Mouse (Mus musculus) forebrain, embryonic 14.5 days (tissue): ENCODE measurements at regions not wholly inside any gene's neighbourhood (a gene's known extent, or its start where the extent isn't known, plus 50 kb on each side); places are given as distances from the start of the nearest gene placed in this dataset.

Experiments
- ATAC-seq: fragments of 200-750 bp; cut with Nextera tagmentation; 2 replicates; pipeline ENCODE4 v1.8.0; 2017; ENCODE audit warnings: mild to moderate bottlenecking, moderate library complexity
- DNase-seq: peaks from one replicate; pipeline ENCODE4 v3.0.0-alpha.2; 2015; ENCODE audit warnings: low spot score
- H3K27ac ChIP-seq: fragments of 300-500 bp; sonication (generic); 2 replicates; pipeline ENCODE4 v1.5.1; 2014; ENCODE audit warnings: low read depth, mild to moderate bottlenecking, control low read depth, low read length, moderate library complexity
- H3K27me3 ChIP-seq: fragments of 300-500 bp; sonication (generic); replicated peaks from 2 replicates; pipeline ENCODE4 v1.6.1; 2014; ENCODE audit warnings: low read length, control low read depth, mixed read lengths; ENCODE audit not compliant: control insufficient read depth, insufficient read depth
- H3K36me3 ChIP-seq: fragments of 300-500 bp; sonication (generic); 2 replicates; pipeline ENCODE4 v1.6.1; 2014; ENCODE audit warnings: low read length, control low read depth; ENCODE audit not compliant: control insufficient read depth, insufficient read depth
- H3K4me1 ChIP-seq: fragments of 300-500 bp; sonication (generic); 2 replicates; pipeline ENCODE4 v1.6.1; 2014; ENCODE audit warnings: antibody characterized with exemption, low read length, control low read depth; ENCODE audit not compliant: control insufficient read depth, insufficient read depth
- H3K4me2 ChIP-seq: fragments of 300-500 bp; sonication (generic); 2 replicates; pipeline ENCODE4 v1.6.1; 2014; ENCODE audit warnings: mild to moderate bottlenecking, control low read depth, low read length
- H3K4me3 ChIP-seq: fragments of 300-500 bp; sonication (generic); 2 replicates; pipeline ENCODE4 v1.5.1; 2014; ENCODE audit warnings: low read depth, low read length, control low read depth
- H3K9ac ChIP-seq: fragments of 300-500 bp; sonication (generic); 2 replicates; pipeline ENCODE4 v1.6.1; 2014; ENCODE audit warnings: mild to moderate bottlenecking, low read length, control low read depth, moderate library complexity
- H3K9me3 ChIP-seq: fragments of 300-500 bp; sonication (generic); replicated peaks from 2 replicates; pipeline ENCODE4 v1.6.1; 2016; ENCODE audit warnings: low read length, control low read depth, mixed read lengths; ENCODE audit not compliant: control insufficient read depth
- WGBS: fragments of 180-500 bp; shearing (Covaris S2); extraction: QIAGEN DNeasy Blood & Tissue Kit; methylation state at CpG from one replicate; pipeline ENCODE4 v1.1.7; 2014; 5-methylcytosine and 5-hydroxymethylcytosine counted together

GRCm38 (mm10) chr11:64800246-64801121 is 178.4 kb upstream of the Elac2 start:
- no peak for DNase-seq
- WGBS = 62% methylated on average over 21 of the region's 21 CpGs
- ATAC-seq = no peak
- Histone ChIP-seq H3K27me3 (no peaks in the 10 kb centered on the region), H3K4me3 (no peak overlapping the region), H3K9me3 (no peaks in the 10 kb centered on the region), H3K36me3 (no peaks in the 10 kb centered on the region), H3K27ac (no peak overlapping the region), H3K4me2 (no peak overlapping the region), H3K9ac (no peak overlapping the region), H3K4me1 (no peaks in the 10 kb centered on the region)

- WGBS = 76% methylated on average over 10 of the region's 10 CpGs
- no peaks in the 10 kb centered on the region for H3K36me3 ChIP-seq
- H3K4me2 ChIP-seq = no peak overlapping the region
- H3K27me3 ChIP-seq = no peaks in the 10 kb centered on the region
- ATAC-seq (no peak), DNase-seq (no peak)
- H3K4me3 ChIP-seq = no peak overlapping the region
- H3K4me1 ChIP-seq = no peaks in the 10 kb centered on the region
- H3K9ac ChIP-seq = no peak overlapping the region
- no peak overlapping the region for H3K27ac ChIP-seq
- H3K9me3 ChIP-seq = no peaks in the 10 kb centered on the region
Measured at GRCm38 (mm10) chr11:64801351-64801750, 177.5 kb upstream of the Elac2 start.

- no peak for DNase-seq
- Histone ChIP-seq H3K27me3 (no peaks in the 10 kb centered on the region), H3K4me3 (no peak overlapping the region), H3K4me2 (no peak overlapping the region), H3K9ac (no peak overlapping the region), H3K36me3 (no peaks in the 10 kb centered on the region), H3K27ac (no peak overlapping the region), H3K4me1 (no peaks in the 10 kb centered on the region), H3K9me3 (no peaks in the 10 kb centered on the region)
- WGBS = 73% methylated on average over 3 of the region's 3 CpGs
- ATAC-seq = no peak
Measured at GRCm38 (mm10) chr11:64805567-64805966, 173.3 kb upstream of the Elac2 start.

- no peaks in the 10 kb centered on the region for H3K36me3 ChIP-seq
- H3K27me3 ChIP-seq = no peaks in the 10 kb centered on the region
- WGBS = 89% methylated on average over 6 of the region's 6 CpGs
- no peak overlapping the region for H3K9ac ChIP-seq
- DNase-seq = no peak
- H3K4me2 ChIP-seq = no peak overlapping the region
- H3K4me3 ChIP-seq = no peak overlapping the region
- ATAC-seq = no peak
- H3K27ac ChIP-seq = no peak overlapping the region
- no peaks in the 10 kb centered on the region for H3K4me1 ChIP-seq
- H3K9me3 ChIP-seq = no peaks in the 10 kb centered on the region
Measured at GRCm38 (mm10) chr11:64812408-64812807, 166.4 kb upstream of the Elac2 start.

GRCm38 (mm10) chr11:64829429-64829828 is 149.4 kb upstream of the Elac2 start:
- Histone ChIP-seq H3K9me3 (no peaks in the 10 kb centered on the region), H3K4me2 (no peak overlapping the region), H3K4me1 (peaks cover 8% of the 10 kb centered on the region; the same call in 1 of the 2 replicates), H3K9ac (no peak overlapping the region), H3K27ac (no peak overlapping the region), H3K36me3 (no peaks in the 10 kb centered on the region), H3K27me3 (no peaks in the 10 kb centered on the region), H3K4me3 (no peak overlapping the region)
- WGBS = 77% methylated on average over 5 of the region's 5 CpGs
- DNase-seq (peak; percentile 47), ATAC-seq (no peak)

GRCm38 (mm10) chr11:64832453-64832852 is 146.4 kb upstream of the Elac2 start:
- WGBS = 49% methylated on average over 5 of the region's 5 CpGs
- DNase-seq = peak; percentile 3

GRCm38 (mm10) chr11:64833786-64834185 is 145.1 kb upstream of the Elac2 start:
- peak; percentile 2 for DNase-seq

More at GRCm38 (mm10) chr11:64832453-64832852, 146.4 kb upstream of the Elac2 start:
- no peak overlapping the region for H3K4me3 ChIP-seq
- no peak for ATAC-seq
- H3K4me2 ChIP-seq = no peak overlapping the region
- no peaks in the 10 kb centered on the region for H3K36me3 ChIP-seq
- H3K9me3 ChIP-seq = no peaks in the 10 kb centered on the region
- H3K9ac ChIP-seq = no peak overlapping the region
- H3K27ac ChIP-seq = no peak overlapping the region
- H3K4me1 ChIP-seq = peaks cover 8% of the 10 kb centered on the region; the same call in 1 of the 2 replicates
- no peaks in the 10 kb centered on the region for H3K27me3 ChIP-seq

GRCm38 (mm10) chr11:64836771-64837170 is 142.1 kb upstream of the Elac2 start:
- no peak overlapping the region for H3K4me3 ChIP-seq
- 82% methylated on average over 8 of the region's 8 CpGs for WGBS
- H3K27me3 ChIP-seq = no peaks in the 10 kb centered on the region
- DNase-seq = no peak
- peaks cover 8% of the 10 kb centered on the region; the same call in 1 of the 2 replicates for H3K4me1 ChIP-seq
- no peak overlapping the region for H3K27ac ChIP-seq
- no peak for ATAC-seq
- no peak overlapping the region for H3K4me2 ChIP-seq
- H3K9me3 ChIP-seq = no peaks in the 10 kb centered on the region
- no peaks in the 10 kb centered on the region for H3K36me3 ChIP-seq
- H3K9ac ChIP-seq = no peak overlapping the region

More at GRCm38 (mm10) chr11:64833786-64834185, 145.1 kb upstream of the Elac2 start:
- Histone ChIP-seq H3K36me3 (no peaks in the 10 kb centered on the region), H3K4me3 (no peak overlapping the region), H3K27ac (no peak overlapping the region), H3K9me3 (no peaks in the 10 kb centered on the region), H3K4me2 (no peak overlapping the region), H3K4me1 (peaks cover 8% of the 10 kb centered on the region; the same call in 1 of the 2 replicates), H3K27me3 (no peaks in the 10 kb centered on the region), H3K9ac (no peak overlapping the region)
- no peak for ATAC-seq
- 46% methylated on average over 3 of the region's 3 CpGs for WGBS

- no peaks in the 10 kb centered on the region for H3K27me3 ChIP-seq
- WGBS = 94% methylated on average over 2 of the region's 2 CpGs
- H3K9me3 ChIP-seq = no peaks in the 10 kb centered on the region
- no peak for ATAC-seq
- H3K27ac ChIP-seq = no peak overlapping the region
- no peak overlapping the region for H3K4me3 ChIP-seq
- H3K36me3 ChIP-seq = no peaks in the 10 kb centered on the region
- no peak overlapping the region for H3K4me2 ChIP-seq
- H3K9ac ChIP-seq = no peak overlapping the region
- DNase-seq = no peak
- no peaks in the 10 kb centered on the region for H3K4me1 ChIP-seq
Measured at GRCm38 (mm10) chr11:64841092-64841491, 137.7 kb upstream of the Elac2 start.
